Mouse (Mus musculus) cerebellum, adult 9-10 months (tissue): Measurements from ENCODE around the gene Hist1h2be.
A peak's percentile ranks its signal among the peaks of the same experiment; 100 is the strongest.
"Not testable (repeated sequence)": the region's sequence is repeated elsewhere in the genome, so short reads cannot be mapped to it uniquely, and the experiment has no call there.

Source experiments
- DNase-seq: peaks from one replicate; pipeline ENCODE4 v3.0.0; 2022

The Hist1h2be gene

GRCm38 (mm10) chr13:23544787-23545120 lies 76.2 kb downstream of the Hist1h2be start:
- DNase-seq, result not testable (repeated sequence)

GRCm38 (mm10) chr13:23543965-23544786 lies 76.7 kb downstream of the Hist1h2be start, which contains the start of gene Hist1h3f:
Gene Hist1h3f, plus strand, starts transcription at chr13:23544052.
- DNase-seq, result peak; percentile 97

- DNase-seq, result peak; percentile 77
Observed at GRCm38 (mm10) chr13:23542999-23543607, 77.8 kb downstream of the Hist1h2be start, which contains the start of gene Hist1h2bh. Gene Hist1h2bh, minus strand, starts transcription at chr13:23543392.

DNA sequence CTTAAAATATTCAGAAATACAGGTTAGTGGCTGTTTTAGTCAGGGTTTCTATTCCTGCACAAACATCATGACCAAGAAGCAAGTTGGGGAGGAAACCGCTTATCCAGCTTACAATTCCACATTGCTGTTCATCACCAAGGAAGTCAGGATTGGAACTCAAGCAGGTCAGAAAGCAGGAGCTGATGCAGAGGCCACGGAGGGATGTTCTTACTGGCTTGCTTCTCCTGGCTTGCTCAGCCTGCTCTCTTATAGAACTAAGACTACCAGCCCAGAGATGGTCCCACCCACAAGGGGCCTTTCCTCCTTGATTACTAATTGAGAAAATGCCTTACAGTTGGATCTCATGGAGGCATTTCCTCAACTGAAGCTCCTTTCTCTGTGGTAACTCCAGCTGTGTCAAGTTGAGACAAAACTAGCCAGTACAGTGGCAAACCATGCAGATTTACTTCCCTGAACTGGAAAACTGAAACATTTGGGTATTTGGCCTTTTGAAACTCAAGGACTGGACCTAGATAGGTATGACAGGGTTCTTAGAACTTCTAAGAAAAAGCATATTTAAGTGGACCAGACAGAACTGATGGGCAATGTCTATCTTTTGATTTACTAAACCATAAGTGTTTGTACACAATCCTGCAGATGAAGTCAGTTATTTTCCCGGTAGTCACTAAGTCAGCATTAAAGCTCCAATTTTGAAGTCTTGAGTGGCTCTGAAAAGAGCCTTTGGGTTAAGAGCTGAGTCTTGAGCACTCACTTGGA lies 78.5 kb downstream of the Hist1h2be start:
- DNase-seq, result not testable (repeated sequence)

GRCm38 (mm10) chr13:23541497-23541896 lies 79.4 kb downstream of the Hist1h2be start:
- DNase-seq, result no peak

DNA sequence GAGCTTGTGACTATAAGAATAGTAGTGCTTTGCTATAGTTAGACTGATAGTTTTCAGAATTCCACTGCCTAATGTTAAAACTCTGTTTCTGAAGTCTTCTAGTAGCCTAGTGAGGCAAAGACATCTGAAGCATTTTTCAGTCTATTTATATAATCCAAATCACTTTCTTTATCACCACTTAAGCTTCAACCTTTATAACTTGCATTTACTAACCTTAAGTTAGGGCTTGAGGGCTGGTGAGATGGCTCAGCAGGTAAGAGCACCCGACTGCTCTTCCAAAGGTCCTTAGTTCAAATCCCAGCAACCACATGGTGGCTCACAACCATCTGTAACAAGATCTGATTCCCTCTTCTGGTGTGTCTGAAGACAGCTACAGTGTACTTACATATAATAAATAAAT lies 81.1 kb downstream of the Hist1h2be start:
- DNase-seq, result not testable (repeated sequence)

GRCm38 (mm10) chr13:23538249-23538648 lies 82.7 kb downstream of the Hist1h2be start:
- no peak for DNase-seq

- no peak for DNase-seq
Observed at GRCm38 (mm10) chr13:23537006-23537710, 83.8 kb downstream of the Hist1h2be start.

DNA sequence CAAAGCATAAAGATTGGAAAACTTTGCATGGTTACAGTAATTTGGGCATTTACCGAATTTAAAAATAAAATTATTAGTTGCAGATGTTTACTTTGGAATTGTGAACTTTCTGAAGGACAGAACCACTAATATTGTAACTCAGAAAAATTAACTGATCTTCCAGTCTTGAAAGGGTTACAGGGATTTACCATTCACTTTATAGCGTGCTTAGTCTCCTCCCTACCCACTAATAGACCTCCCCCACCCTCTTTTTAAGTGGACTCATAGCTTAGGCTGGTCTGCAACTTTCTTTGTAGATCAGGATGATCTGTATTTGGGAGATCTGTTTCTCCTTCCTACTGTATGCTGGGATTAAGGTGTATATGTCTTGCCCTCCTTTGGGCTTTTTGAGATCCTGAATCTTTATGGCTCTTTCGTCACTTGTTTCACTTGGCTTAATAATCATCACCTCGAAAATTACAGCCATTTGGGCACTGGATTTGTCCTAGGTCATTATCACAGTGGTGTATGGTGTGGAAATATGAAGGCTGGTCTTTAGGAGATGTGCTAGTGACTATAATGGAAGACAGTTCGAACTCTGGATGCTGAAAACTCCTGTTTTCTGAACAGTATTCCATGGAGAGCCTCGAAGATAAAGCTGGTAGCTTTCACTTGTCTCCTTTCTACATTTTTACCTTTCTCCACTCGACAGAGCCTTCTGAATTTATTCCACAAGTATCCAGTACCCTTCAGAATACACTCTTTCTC lies 84.7 kb downstream of the Hist1h2be start:
- DNase-seq, result no peak

GRCm38 (mm10) chr13:23535137-23536075 lies 85.5 kb downstream of the Hist1h2be start, which contains the start of gene Hist1h3g:
Gene Hist1h3g, plus strand, starts transcription at chr13:23535422.
- peak; percentile 90 for DNase-seq

DNA sequence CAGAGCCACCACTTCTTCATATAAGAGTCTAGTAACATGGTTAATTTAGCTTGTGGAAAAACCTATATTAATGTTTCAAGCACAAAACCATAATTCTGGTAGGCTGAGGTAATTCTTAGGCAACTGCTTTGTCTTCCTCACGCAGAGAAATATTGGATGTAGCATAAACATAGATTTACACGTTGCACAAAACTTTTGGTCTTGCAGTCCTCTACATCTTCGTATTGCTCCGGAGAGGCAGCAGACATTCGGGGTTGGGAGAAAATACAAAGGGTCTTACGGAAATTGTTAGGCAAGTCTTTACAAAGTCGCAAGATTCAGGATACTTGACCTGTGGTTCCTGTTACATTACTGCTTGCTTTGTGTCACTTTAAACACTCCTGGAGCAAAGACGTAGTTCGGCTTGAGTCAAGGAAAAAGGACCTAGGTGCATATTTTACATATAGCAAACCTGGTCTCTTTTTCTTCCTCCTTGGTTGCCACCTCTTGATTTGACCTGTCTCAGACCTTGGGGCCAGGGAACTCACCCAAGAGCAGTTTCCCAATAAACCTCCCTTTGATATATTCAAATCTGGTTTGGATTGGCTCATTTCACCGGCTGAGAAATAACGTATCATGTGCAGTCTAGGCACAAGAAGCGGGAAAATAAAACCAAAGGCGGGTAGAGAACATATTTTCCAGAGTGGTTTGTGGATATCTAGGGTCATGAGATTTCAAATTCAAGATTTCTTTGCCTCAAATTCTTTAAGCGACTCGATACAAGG lies 86.4 kb downstream of the Hist1h2be start:
- DNase-seq, result no peak
